Mouse (Mus musculus): ENCODE measurements around the gene Ust. TPM values are rescaled to one million over a fixed set of nuclear protein-coding genes. Genes with fewer than 3 reads are reported as not detected.

The Ust gene
- total RNA-seq, 2 experiments from 2014 or later: 4.7 to 6.3 TPM

- DNase-seq: no peak
Observed at GRCm38 (mm10) chr10:8330006-8330405, 188.6 kb downstream of the Ust start.

GRCm38 (mm10) chr10:8323304-8323765 is 195.3 kb downstream of the Ust start:
- peak; percentile 70 to 72 for DNase-seq

GRCm38 (mm10) chr10:8320771-8321170 is 197.9 kb downstream of the Ust start:
- no peak for DNase-seq

GRCm38 (mm10) chr10:8309435-8309834 is 209.2 kb downstream of the Ust start:
- peak; percentile 19 to 29 for DNase-seq

- DNase-seq: no peak
Observed at GRCm38 (mm10) chr10:8304211-8304610, 214.4 kb downstream of the Ust start.

DNA sequence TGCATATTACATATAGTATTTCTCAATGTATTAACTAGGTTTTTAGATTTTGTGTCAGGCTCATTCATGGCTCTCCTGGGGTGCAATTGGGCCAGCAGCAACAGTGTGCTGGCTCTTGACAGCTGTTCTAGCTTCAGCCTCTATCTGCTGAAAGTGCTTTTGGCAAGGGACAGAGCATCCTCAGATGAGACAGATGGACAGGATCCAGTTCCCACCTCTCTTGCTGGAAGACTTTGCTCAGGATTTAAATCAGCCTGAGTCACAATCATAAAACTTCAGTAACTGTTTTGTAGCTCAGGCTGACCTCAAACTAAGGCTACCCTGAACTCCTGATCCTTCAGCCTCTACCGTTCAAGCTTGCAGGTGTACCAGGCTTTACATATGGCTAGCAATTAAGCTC is 219.5 kb downstream of the Ust start:
- DNase-seq: no peak

DNA sequence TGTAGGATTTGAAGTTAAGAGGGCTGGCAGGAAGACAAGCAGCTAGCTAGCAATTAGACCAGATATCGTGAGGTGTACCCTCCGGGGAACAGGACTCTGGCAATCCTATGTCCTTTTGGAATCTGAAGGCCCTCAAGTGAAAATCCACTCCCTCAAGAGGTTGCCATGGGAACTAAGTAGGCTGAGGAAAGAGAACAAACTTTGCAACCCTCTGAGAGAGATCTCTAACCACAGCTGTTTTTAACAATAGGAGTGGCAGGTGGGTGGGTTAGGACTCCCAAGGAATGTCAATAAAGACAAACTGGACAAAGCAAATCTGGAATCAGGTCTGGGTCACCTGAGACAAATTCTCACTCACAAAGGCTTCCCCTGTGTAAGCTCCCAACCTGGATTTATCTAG is 221.4 kb downstream of the Ust start:
- DNase-seq: no peak

GRCm38 (mm10) chr10:8290661-8291060 is 228.0 kb downstream of the Ust start:
- DNase-seq: no peak

GRCm38 (mm10) chr10:8287350-8287791 is 231.3 kb downstream of the Ust start:
- peak in 1 of 2 experiments; percentile 12 for DNase-seq

DNA sequence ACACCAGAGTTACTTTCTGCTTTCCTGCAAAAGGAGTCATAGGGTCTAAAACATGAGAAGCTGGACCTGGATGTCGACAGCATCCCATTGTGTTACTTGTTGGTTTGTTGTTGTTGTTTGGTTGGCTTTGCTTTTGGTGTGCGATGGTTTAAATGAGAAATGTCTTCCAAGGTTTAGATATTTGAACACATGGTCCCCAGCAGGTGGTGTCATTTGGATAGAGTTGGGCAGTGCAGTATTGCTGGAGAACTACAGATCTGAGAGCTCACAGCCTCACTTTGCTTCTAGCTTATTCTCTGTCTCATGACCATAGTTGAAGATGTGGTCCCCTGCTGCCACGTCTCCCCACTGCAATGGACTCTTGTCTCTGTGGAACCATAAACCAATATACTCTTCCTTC is 234.6 kb downstream of the Ust start:
- no peak for DNase-seq

DNA sequence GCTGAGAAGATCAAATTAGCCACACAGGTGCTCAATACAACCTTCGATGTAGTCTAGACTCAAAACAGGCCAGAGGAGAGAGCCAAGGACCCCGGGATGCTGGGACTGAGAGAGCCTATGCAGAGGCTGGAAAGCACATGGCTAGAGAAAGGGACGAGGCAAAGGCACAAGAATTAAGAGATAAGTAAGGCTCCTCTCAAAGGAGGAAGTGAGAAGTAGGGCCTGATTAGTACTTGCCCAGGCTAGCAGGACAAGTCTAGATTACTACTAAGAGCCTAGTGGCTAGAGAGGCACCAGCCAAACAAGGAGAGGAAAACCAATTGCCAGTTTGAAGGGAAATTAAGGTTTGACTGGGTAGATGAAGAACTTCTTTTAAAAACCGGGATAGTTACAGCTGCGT is 241.5 kb downstream of the Ust start:
- no peak for DNase-seq

DNA sequence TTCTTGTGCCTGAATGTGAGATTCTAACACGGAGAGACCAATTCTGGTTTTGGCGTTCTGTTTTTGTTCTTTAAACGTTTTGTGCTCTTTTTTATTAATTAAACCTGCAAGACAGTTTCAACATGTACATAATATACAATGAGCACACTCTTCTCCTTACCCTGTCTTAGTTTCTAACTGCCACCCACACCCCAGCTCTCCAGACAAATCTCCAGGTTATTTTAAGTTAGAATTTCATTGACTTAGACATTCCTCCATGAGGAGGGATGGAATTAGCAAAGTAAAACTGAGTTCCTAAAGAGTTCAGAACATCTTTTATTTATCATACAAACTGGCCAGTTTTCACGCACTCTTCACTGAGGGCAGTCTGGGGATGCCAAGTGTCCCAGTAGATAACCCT is 248.9 kb downstream of the Ust start:
- DNase-seq: no peak

GRCm38 (mm10) chr10:8259716-8260115 is 258.9 kb downstream of the Ust start:
- DNase-seq: no peak

DNA sequence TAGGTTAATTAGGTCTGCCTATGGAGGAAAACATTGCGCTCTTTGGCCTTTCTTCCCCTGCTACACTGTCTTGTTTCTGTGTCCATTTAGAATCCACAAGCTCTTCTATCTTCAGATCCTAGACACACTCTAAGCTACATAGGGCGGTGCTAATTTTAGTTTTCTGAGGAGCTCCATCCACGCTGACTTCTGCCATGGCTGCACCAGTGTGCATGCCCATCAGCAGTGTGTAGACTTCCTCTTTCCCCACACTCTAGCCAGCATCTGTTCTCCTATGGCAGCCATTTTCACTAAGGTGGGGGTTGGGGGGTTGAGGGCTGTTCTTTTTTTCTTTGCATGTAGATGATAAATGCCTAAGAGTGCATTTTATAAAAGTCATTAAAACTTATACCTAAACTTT is 268.6 kb downstream of the Ust start:
- DNase-seq: no peak

DNA sequence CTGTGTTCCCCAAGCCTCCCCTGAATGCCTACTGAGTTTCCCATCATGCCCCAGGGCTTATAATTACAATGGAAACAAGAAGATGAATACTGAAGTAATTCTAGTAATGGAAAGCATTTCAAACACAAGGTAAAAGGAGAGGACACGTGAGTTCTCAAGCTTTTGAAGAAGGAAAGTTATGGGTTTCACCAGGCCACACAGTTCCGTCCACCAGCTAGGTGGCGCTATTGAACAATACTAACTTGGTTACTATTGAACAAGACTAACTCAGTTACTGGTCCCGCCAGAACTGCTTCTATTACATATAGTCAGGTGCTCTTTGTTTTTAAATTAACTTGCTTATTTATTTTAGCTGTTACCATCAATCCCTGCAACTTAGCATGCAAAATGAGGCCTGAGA is 276.3 kb downstream of the Ust start:
- peak; percentile 68 to 70 for DNase-seq

- no peak for DNase-seq
Observed at GRCm38 (mm10) chr10:8240703-8241102, 277.9 kb downstream of the Ust start.

DNA sequence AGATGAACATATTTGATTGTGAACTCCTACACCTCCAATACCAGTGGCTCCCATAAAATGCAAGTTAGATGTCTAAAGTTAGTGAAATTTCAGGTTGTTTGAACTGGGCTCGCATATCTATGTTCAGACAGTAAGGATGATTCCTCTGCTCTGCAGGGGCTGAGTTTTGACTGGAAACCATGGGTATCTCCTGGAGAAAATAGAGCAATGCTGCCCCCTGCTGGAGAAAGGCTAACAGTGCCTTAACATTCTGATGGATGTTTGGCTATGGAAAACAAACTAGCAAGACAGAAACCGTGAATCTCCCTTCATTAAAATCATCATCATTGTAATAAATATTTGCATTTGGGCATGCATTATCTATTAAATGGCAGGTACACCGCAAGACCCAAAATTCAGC is 278.4 kb downstream of the Ust start:
- DNase-seq: peak; percentile 81 to 87

DNA sequence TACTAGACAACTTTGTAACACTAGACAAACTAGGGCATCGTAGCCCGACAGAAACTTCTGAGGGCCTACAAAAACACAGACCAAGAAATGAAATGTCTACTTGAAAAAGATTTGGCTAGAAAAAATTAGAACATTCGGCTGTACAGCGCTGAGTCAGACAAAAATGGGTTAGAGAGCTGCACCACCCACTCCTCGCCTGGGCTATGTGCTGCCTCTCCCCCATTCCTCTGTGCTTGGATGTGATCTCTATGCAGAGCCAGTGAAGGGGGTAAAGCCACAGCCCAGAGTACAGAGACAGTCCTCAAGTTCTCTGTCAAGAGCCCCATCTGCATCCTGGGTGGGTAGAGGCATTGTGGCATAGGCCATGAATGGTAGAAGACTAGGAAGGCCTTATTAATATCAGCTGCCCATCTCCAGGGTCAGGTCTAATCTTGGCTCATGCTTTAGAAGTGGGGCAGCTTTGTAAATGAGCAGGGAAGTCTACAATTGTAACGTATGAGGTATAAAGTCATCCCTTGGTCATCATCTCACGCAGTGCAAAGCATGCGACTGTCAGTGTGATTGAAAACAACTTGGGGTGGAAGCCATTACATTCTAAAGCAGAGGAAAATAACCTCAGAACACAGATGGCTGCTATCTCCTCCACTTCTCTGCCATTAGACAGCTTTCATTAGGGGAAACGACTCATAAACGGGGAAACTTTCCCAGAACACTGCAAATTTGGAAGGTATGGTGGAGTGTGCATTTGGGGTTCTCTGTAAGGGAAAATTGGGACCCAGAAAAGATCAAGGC is 281.6 kb downstream of the Ust start:
- DNase-seq: no peak

GRCm38 (mm10) chr10:8233148-8233901 is 285.3 kb downstream of the Ust start:
- DNase-seq: no peak

DNA sequence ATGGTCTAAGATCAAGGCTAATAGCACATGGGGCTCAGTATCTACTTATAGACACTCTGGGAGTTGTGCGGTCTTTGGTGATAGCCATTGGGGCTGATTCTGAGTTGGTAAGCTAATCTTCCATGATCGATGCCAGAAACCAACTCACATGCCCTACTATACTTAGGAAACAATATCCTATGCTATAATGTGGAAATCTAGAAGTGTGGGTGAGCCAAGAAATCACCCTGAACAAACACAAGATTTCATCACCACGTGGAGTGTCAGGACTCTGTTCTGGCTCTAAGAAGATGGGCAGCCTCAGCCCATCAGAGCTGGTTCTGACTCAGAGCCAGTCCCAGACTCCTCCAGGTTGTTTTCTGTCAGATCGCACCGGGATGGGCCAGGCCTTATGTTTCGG is 286.1 kb downstream of the Ust start:
- no peak for DNase-seq

- no peak for DNase-seq
Observed at GRCm38 (mm10) chr10:8228375-8228743, 290.3 kb downstream of the Ust start.

- DNase-seq: no peak
Observed at GRCm38 (mm10) chr10:8227705-8228374, 290.8 kb downstream of the Ust start.

DNA sequence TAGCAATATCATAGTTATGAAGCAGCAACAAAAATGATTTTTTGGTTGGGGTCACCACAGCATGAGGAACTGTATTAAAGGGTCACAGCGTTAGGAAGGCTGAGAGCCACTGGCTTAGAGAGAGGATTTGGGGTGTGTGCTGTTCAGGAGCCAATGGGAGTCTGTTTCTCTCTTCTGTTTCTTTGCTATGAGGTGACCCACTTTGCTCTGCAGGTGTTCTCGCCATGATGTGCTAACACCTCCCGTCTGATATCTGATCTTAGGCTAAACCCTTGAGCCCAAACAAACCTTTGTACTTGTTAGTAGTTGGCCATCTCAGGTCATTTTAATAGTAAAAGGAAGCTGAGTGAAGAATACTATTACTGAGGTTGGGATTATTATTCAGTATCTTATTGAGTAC is 292.0 kb downstream of the Ust start:
- DNase-seq: no peak

Data from adrenal gland, postnatal 36 days (tissue).